Mouse (Mus musculus) CH12.LX (cell line): ENCODE data around the gene Gm49354. TPM values are rescaled to one million over a fixed set of nuclear protein-coding genes. Genes with fewer than 3 reads are reported as not detected.

Source experiments
- DNase-seq: peaks from one replicate; pipeline ENCODE4 v3.0.0-alpha.2; 2013; ENCODE audit errors: extremely low read depth
- H3K27ac ChIP-seq: 2 replicates; pipeline ENCODE4 v1.5.1; 2012; ENCODE audit warnings: low read depth, mild to moderate bottlenecking, control low read depth, moderate library complexity; ENCODE audit not compliant: insufficient read depth
- H3K27me3 ChIP-seq: replicated peaks from 2 replicates; pipeline ENCODE3; 2012; ENCODE audit warnings: inconsistent platforms
- H3K36me3 ChIP-seq, 2 experiments: replicated peaks in 1 of 2; 2 replicates each; pipeline versions ENCODE3 to v1.6.1; 2012; ENCODE audit warnings: inconsistent platforms in 1 of 2, low read length in 1 of 2, mild to moderate bottlenecking in 1 of 2, mixed read lengths in 1 of 2, moderate library complexity in 1 of 2; ENCODE audit not compliant: control insufficient read depth in 1 of 2, insufficient read depth in 1 of 2
- H3K4me1 ChIP-seq, 2 experiments: 2 replicates each; pipeline ENCODE4 v1.6.1; 2012; ENCODE audit warnings: inconsistent platforms in 1 of 2, moderate library complexity in 1 of 2; ENCODE audit not compliant: insufficient read depth in 2 of 2, control insufficient read depth in 1 of 2
- H3K4me2 ChIP-seq: 2 replicates; pipeline ENCODE4 v1.6.1; 2012; ENCODE audit warnings: low read depth, mild to moderate bottlenecking, control low read depth; ENCODE audit not compliant: poor library complexity, insufficient read depth, severe bottlenecking
- H3K4me3 ChIP-seq, 3 experiments: fragments of 150-350 bp in 1 of 3; sonication (generic) in 1 of 3; replicated peaks in 1 of 3; 2 replicates each; pipeline versions ENCODE3 to v1.5.1; 2011 to 2012; ENCODE audit warnings: low read depth in 2 of 3, low read length in 2 of 3, mild to moderate bottlenecking in 2 of 3, moderate library complexity in 2 of 3, control low read depth in 1 of 3, improper control_type of control experiment in 1 of 3, inconsistent platforms in 1 of 3, mixed read lengths in 1 of 3; ENCODE audit not compliant: poor library complexity in 1 of 3
- H3K79me2 ChIP-seq: replicated peaks from 2 replicates; pipeline ENCODE4 v1.6.1; 2012; ENCODE audit warnings: mild to moderate bottlenecking, moderate library complexity; ENCODE audit not compliant: control insufficient read depth, poor library complexity, insufficient read depth, severe bottlenecking; ENCODE audit errors: extremely low read depth
- H3K9ac ChIP-seq: 2 replicates; pipeline ENCODE4 v1.6.1; 2012; ENCODE audit warnings: low read depth, mild to moderate bottlenecking, control low read depth, moderate library complexity; ENCODE audit not compliant: insufficient read depth
- H3K9me3 ChIP-seq: replicated peaks from 2 replicates; pipeline ENCODE3; 2012; ENCODE audit warnings: low read length, inconsistent platforms, mixed read lengths
- BHLHE40 ChIP-seq: IDR thresholded peaks from 2 replicates; pipeline ENCODE4 v1.6.1; 2011; ENCODE audit warnings: mild to moderate bottlenecking, low read depth, low read length, improper control_type of control experiment
- CHD1 ChIP-seq: IDR thresholded peaks from 2 replicates; pipeline ENCODE4 v1.6.1; 2012; ENCODE audit warnings: low read depth, low read length, improper control_type of control experiment, inconsistent platforms
- CHD2 ChIP-seq: IDR thresholded peaks from 2 replicates; pipeline ENCODE4 v1.6.1; 2011; ENCODE audit warnings: low read length, improper control_type of control experiment
- CTCF ChIP-seq, 2 experiments: IDR thresholded peaks in 1 of 2; conservative IDR thresholded peaks in 1 of 2; 2 replicates each; pipeline ENCODE4 v1.5.1; 2011 to 2012; ENCODE audit warnings: low read depth in 2 of 2, low read length in 2 of 2, improper control_type of control experiment in 1 of 2, inconsistent platforms in 1 of 2, mild to moderate bottlenecking in 1 of 2, moderate library complexity in 1 of 2
- E2F4 ChIP-seq: IDR thresholded peaks from 2 replicates; pipeline ENCODE4 v1.6.1; 2011; ENCODE audit warnings: low read depth, low read length, improper control_type of control experiment; ENCODE audit not compliant: insufficient replicate concordance
- ELF1 ChIP-seq: IDR thresholded peaks from 2 replicates; pipeline ENCODE4 v1.6.1; 2014; ENCODE audit warnings: low read depth, mild to moderate bottlenecking, inconsistent platforms, low read length, improper control_type of control experiment
- EP300 ChIP-seq: IDR thresholded peaks from 2 replicates; pipeline ENCODE4 v1.6.1; 2011; ENCODE audit warnings: low read length, improper control_type of control experiment
- ETS1 ChIP-seq: conservative IDR thresholded peaks from 2 replicates; pipeline ENCODE4 v1.6.1; 2012; ENCODE audit warnings: low read depth, mild to moderate bottlenecking, inconsistent platforms, low read length, improper control_type of control experiment, moderate library complexity
- GABPA ChIP-seq: IDR thresholded peaks from 2 replicates; pipeline ENCODE4 v1.6.1; 2012; ENCODE audit warnings: low read depth, low read length, improper control_type of control experiment, inconsistent platforms; ENCODE audit not compliant: insufficient replicate concordance
- HCFC1 ChIP-seq: IDR thresholded peaks from 2 replicates; pipeline ENCODE4 v1.6.1; 2012; ENCODE audit warnings: low read depth, mild to moderate bottlenecking, inconsistent platforms, low read length, improper control_type of control experiment
- IRF4 ChIP-seq: IDR thresholded peaks from 2 replicates; pipeline ENCODE4 v1.6.1; 2014; ENCODE audit warnings: low read depth, mild to moderate bottlenecking, inconsistent platforms, low read length, improper control_type of control experiment
- JUN ChIP-seq: IDR thresholded peaks from 2 replicates; pipeline ENCODE4 v1.6.1; 2011; ENCODE audit warnings: low read depth, mild to moderate bottlenecking, low read length, improper control_type of control experiment, moderate library complexity; ENCODE audit not compliant: insufficient read depth
- JUND ChIP-seq: conservative IDR thresholded peaks from 2 replicates; pipeline ENCODE4 v1.6.1; 2011; ENCODE audit warnings: low read depth, low read length, improper control_type of control experiment
- KAT2A ChIP-seq: IDR thresholded peaks from 2 replicates; pipeline ENCODE4 v1.6.1; 2012; ENCODE audit warnings: low read length, improper control_type of control experiment, inconsistent platforms; ENCODE audit not compliant: insufficient replicate concordance
- MAFK ChIP-seq: IDR thresholded peaks from 2 replicates; pipeline ENCODE4 v1.6.1; 2011; ENCODE audit warnings: low read length, improper control_type of control experiment; ENCODE audit not compliant: insufficient replicate concordance
- MAX ChIP-seq: IDR thresholded peaks from 2 replicates; pipeline ENCODE4 v1.6.1; 2011; ENCODE audit warnings: low read length, improper control_type of control experiment
- MAZ ChIP-seq: IDR thresholded peaks from 2 replicates; pipeline ENCODE4 v1.6.1; 2012; ENCODE audit warnings: low read depth, mild to moderate bottlenecking, inconsistent platforms, low read length, improper control_type of control experiment, moderate library complexity
- MEF2A ChIP-seq: IDR thresholded peaks from 2 replicates; pipeline ENCODE4 v1.6.1; 2014; ENCODE audit warnings: low read depth, mild to moderate bottlenecking, inconsistent platforms, low read length, improper control_type of control experiment, borderline replicate concordance
- MXI1 ChIP-seq: IDR thresholded peaks from 2 replicates; pipeline ENCODE4 v1.6.1; 2011; ENCODE audit warnings: mild to moderate bottlenecking, low read depth, low read length, improper control_type of control experiment
- MYC ChIP-seq: IDR thresholded peaks from 2 replicates; pipeline ENCODE4 v1.6.1; 2011; ENCODE audit warnings: low read depth, mild to moderate bottlenecking, improper control_type of control experiment, low read length
- NELFE ChIP-seq: IDR thresholded peaks from 2 replicates; pipeline ENCODE4 v1.6.1; 2011; ENCODE audit warnings: low read depth, low read length, improper control_type of control experiment
- NRF1 ChIP-seq: IDR thresholded peaks from 2 replicates; pipeline ENCODE4 v1.6.1; 2014; ENCODE audit warnings: low read depth, mild to moderate bottlenecking, inconsistent platforms, low read length, improper control_type of control experiment, moderate library complexity
- PAX5 ChIP-seq: IDR thresholded peaks from 2 replicates; pipeline ENCODE4 v1.6.1; 2012; ENCODE audit warnings: low read length, inconsistent platforms, mixed read lengths
- POLR2A ChIP-seq: IDR thresholded peaks from 2 replicates; pipeline ENCODE4 v1.6.1; 2011; ENCODE audit warnings: low read depth, mild to moderate bottlenecking, improper control_type of control experiment, low read length
- POLR2AphosphoS2 ChIP-seq: IDR thresholded peaks from 2 replicates; pipeline ENCODE4 v1.6.1; 2011; ENCODE audit warnings: low read depth, low read length, improper control_type of control experiment
- RAD21 ChIP-seq: IDR thresholded peaks from 2 replicates; pipeline ENCODE4 v1.6.1; 2011; ENCODE audit warnings: low read depth, mild to moderate bottlenecking, low read length, improper control_type of control experiment, moderate library complexity
- RCOR1 ChIP-seq: conservative IDR thresholded peaks from 2 replicates; pipeline ENCODE4 v1.6.1; 2012; ENCODE audit warnings: low read depth, mild to moderate bottlenecking, inconsistent platforms, low read length, improper control_type of control experiment
- SIN3A ChIP-seq: IDR thresholded peaks from 2 replicates; pipeline ENCODE4 v1.6.1; 2012; ENCODE audit warnings: low read length, improper control_type of control experiment, inconsistent platforms
- SMC3 ChIP-seq: IDR thresholded peaks from 2 replicates; pipeline ENCODE4 v1.6.1; 2011; ENCODE audit warnings: low read depth, low read length, improper control_type of control experiment
- TBP ChIP-seq: conservative IDR thresholded peaks from 2 replicates; pipeline ENCODE4 v1.6.1; 2011; ENCODE audit warnings: low read depth, low read length, improper control_type of control experiment
- TCF12 ChIP-seq: IDR thresholded peaks from 2 replicates; pipeline ENCODE4 v1.6.1; 2014; ENCODE audit warnings: low read depth, mild to moderate bottlenecking, inconsistent platforms, low read length, improper control_type of control experiment
- UBTF ChIP-seq: IDR thresholded peaks from 2 replicates; pipeline ENCODE4 v1.6.1; 2012; ENCODE audit warnings: low read depth, mild to moderate bottlenecking, inconsistent platforms, low read length, improper control_type of control experiment, moderate library complexity
- USF1 ChIP-seq: IDR thresholded peaks from 2 replicates; pipeline ENCODE4 v1.6.1; 2014; ENCODE audit warnings: low read depth, mild to moderate bottlenecking, inconsistent platforms, low read length, improper control_type of control experiment
- USF2 ChIP-seq: conservative IDR thresholded peaks from 2 replicates; pipeline ENCODE4 v1.6.1; 2011; ENCODE audit warnings: low read depth, low read length, improper control_type of control experiment
- ZC3H11A ChIP-seq: IDR thresholded peaks from 2 replicates; pipeline ENCODE4 v1.6.1; 2012; ENCODE audit warnings: low read depth, mild to moderate bottlenecking, inconsistent platforms, low read length, improper control_type of control experiment
- ZKSCAN1 ChIP-seq: IDR thresholded peaks from 2 replicates; pipeline ENCODE4 v1.6.1; 2012; ENCODE audit warnings: low read depth, inconsistent platforms, low read length, improper control_type of control experiment, borderline replicate concordance
- ZMIZ1 ChIP-seq: IDR thresholded peaks from 2 replicates; pipeline ENCODE4 v1.6.1; 2012; ENCODE audit warnings: low read depth, mild to moderate bottlenecking, inconsistent platforms, low read length, improper control_type of control experiment
- ZNF384 ChIP-seq: IDR thresholded peaks from 2 replicates; pipeline ENCODE4 v1.6.1; 2012; ENCODE audit warnings: low read depth, low read length, improper control_type of control experiment, inconsistent platforms
- dilution Hi-C: fragments of 300-500 bp; cut with MboI; formaldehyde crosslinking; loops from 2 replicates; pipeline ENCODE4 v1.14.3; 2020; ENCODE audit warnings: low sequenced_read_pairs; ENCODE audit not compliant: extremely low pct_unique_long_range_greater_than_20kb, extremely low pct_ligation_motif_present
- in situ Hi-C: fragments of 300-500 bp; cut with MboI; formaldehyde crosslinking; loops from 3 replicates; pipeline ENCODE4 v1.14.3; 2019; ENCODE audit warnings: low sequenced_read_pairs, low pct_ligation_motif_present, low pct_unique_long_range_greater_than_20kb, mixed read lengths
- polyA plus RNA-seq: library from polyadenylated mRNA; unstranded; fragments of >175 nt; gene quantifications from 2 replicates; pipeline ENCODE4 v1.2.1, GENCODE M21; 2012; ENCODE audit warnings: low read depth; ENCODE audit not compliant: insufficient read length
- total RNA-seq, 2 experiments: library from RNA; depleted of rRNA; stranded (reverse); fragments of 300-350 nt in 1 of 2; fragments of >200 nt in 1 of 2; gene quantifications; 2 replicates each; pipeline ENCODE4 v1.2.3; 2012 to 2014

Gm49354 gene
- total and polyA plus RNA-seq, 3 experiments = not detected

GRCm38 (mm10) chr13:59769296-59770163, 12.5 kb downstream of the Gm49354 start, which contains the start of gene Isca1:
TSS of gene Isca1 (minus strand) at chr13:59769810.
- in situ Hi-C loops (no loop called here), dilution Hi-C loops (no loop called here)
- H3K27ac ChIP-seq = peak within 1 kb of the TSS; percentile 91
- peaks cover 14 to 46% of the 10 kb centered on the region in 2 experiments for H3K36me3 ChIP-seq
- peak; percentile 98 for DNase-seq
- peak within 1 kb of the TSS; percentile 93 to 99 (median 94) for H3K4me3 ChIP-seq
- peak within 1 kb of the TSS; percentile 93 for H3K9ac ChIP-seq
- H3K79me2 ChIP-seq = peaks cover 27% of the 10 kb centered on the region
- H3K4me2 ChIP-seq = peak within 1 kb of the TSS; percentile 99
- no peaks in the 10 kb centered on the region for H3K27me3 ChIP-seq
- no peaks in the 10 kb centered on the region for H3K9me3 ChIP-seq
- peaks cover 9 to 32% of the 10 kb centered on the region in 2 experiments; a peak in 3 of 4 replicates for H3K4me1 ChIP-seq
- TF ChIP-seq JUN (no peak), RAD21 (no peak), ZNF384 (no peak), MYC (peak; percentile 54; the same call in 1 of the 2 replicates), POLR2AphosphoS2 (peak; percentile 61; the same call in 1 of the 2 replicates), ETS1 (peak; percentile 72), CHD1 (no peak), USF1 (no peak), UBTF (peak; percentile 75; the same call in 1 of the 2 replicates), ZKSCAN1 (no peak), CTCF (conservative IDR thresholded peaks at IDR 0.05 in 1 of 2, IDR thresholded peaks at IDR 0.05 in 1 of 2; ENCODE audit: low read depth in 2 of 2, low read length in 2 of 2) (no peak), BHLHE40 (peak; percentile 41; the same call in 1 of the 2 replicates), JUND (no peak), SIN3A (peak; percentile 81), RCOR1 (no peak; the same call in 1 of the 2 replicates), POLR2A (peak; percentile 72), NELFE (peak; percentile 80), PAX5 (no peak), TBP (0 out of 2 replicates have a peak, but pooled peaks have one; percentile 27), E2F4 (no peak), ZMIZ1 (peak; percentile 74), ELF1 (peak; percentile 98), MXI1 (peak; percentile 75), KAT2A (peak; percentile 70; the same call in 1 of the 2 replicates), MEF2A (no peak; the same call in none of the 2 replicates), HCFC1 (peak; percentile 84), ZC3H11A (no peak), NRF1 (peak; percentile 93), MAZ (no peak; the same call in 1 of the 2 replicates), SMC3 (no peak), EP300 (peak; percentile 42; the same call in 1 of the 2 replicates), MAFK (no peak), CHD2 (peak; percentile 74; the same call in 1 of the 2 replicates), USF2 (no peak), IRF4 (peak; percentile 57), MAX (peak; percentile 57; the same call in 1 of the 2 replicates), TCF12 (peak; percentile 95), GABPA (peak; percentile 29; the same call in 1 of the 2 replicates)
